Mouse (Mus musculus): ENCODE measurements at regions not wholly inside any gene's neighbourhood (a gene's known extent, or its start where the extent isn't known, plus 50 kb on each side); places are given as distances from the start of the nearest gene placed in this dataset.

DNA sequence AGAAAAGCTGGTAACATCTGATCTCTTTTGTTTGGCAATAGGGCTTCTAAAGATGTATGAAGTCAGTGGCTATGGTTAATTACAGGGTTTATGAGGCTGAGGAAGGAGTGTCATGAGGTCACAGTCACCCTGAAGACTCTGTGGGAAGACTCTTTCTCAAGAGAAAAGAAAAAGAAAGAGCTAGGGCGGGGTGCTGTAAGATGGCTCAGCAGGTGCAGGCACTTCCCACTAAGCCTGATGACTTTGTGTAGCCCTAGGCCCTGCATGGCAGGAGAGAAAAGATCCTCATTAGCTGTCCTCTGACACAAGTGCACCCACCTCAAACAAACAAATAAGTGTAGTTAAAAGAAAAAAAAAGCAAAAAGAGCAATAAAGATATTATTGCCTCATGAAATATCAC, 73.6 kb upstream of the Atp1b1 start:
- TF ChIP-seq POLR2A (IDR thresholded peaks at IDR 0.05; ENCODE audit: borderline replicate concordance, low read depth, low read length) (no peak), CTCF (IDR thresholded peaks at IDR 0.05; ENCODE audit: low read depth, low read length) (no peak)
